Mouse (Mus musculus): Measurements from ENCODE around the gene Atoh8.
A peak's percentile ranks its signal among the peaks of the same experiment; 100 is the strongest.

Gene Atoh8

DNA sequence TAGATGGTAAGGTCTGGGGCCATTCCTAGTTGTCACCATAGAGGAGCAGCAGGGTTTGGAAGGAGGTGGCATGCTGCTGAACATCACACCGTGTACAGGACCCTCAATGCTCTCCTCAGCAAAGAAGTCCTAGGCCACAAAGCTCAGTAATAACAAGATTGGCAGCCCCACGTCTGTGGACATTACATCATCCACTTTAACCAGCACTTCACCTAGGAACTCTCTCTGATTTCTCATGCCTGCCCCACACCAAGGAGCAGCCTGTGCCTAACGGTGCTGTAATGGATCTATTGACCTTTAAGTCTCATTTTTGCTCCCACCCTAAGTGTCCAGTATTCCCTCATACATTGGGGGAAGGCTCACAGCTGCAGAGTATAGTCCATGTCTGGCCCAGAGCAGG lies 9.7 kb downstream of the Atoh8 start:
- DNase-seq, result no peak

DNA sequence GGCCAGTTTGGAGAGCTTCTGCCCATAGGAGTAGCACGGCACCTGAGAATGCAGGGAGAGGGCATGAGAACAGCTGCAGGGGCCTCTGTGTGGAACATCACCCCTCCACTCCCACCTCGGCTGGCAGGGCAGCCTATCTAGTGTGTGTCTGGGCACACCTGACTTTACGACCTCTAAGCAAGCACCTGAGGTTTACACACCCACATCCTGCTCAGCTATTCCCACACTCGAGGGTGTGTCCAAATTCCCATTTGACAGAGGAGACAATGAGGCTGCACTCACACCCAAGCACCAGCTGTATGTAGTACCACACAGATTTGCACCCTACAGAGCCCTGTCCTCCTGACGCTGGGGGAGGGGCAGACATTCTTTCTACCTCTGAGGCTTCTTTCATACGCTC lies 11.5 kb downstream of the Atoh8 start:
- DNase-seq, result no peak

GRCm38 (mm10) chr6:72222876-72223275 lies 12.5 kb downstream of the Atoh8 start:
- DNase-seq, result no peak

GRCm38 (mm10) chr6:72222271-72222724 lies 13.1 kb downstream of the Atoh8 start:
- DNase-seq, result no peak

DNA sequence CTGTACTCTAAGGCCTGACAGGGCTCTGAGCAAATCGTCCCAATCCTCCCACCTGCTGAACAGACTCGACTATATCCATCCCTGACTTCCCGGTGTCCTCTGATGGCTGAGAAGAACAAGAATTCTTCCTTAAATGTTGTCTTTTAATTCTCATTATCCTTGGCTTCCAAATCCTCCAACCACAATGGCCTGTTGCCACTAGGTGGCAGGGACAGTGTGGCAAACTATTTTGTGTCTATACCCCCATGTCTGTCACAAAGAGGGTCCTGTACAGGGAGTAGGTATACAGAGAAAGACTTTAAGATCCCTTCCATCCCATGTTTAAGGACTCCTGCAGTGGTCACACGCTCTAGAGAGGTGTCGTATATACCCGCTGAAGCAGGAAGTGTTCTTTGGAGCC lies 14.1 kb downstream of the Atoh8 start:
- DNase-seq, result no peak

DNA sequence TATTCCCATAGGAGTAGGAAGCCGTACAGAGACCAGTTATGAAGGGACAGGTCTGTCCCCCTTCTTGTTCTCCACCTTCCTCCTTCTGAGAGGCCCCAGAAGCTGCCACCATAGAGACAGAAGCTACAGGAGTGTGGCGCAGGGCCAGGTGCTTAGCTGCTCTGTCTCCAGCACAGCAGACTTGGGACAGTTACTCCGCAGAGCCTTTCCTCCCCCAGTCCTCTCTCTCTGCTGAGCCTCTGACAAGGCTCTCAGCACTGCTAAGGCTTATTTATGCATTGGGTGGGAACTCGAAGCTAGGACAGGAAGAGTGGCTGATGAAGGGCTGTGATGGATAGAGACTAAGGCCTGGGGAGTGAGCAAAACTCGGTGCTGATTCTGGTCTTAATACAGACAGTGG lies 15.8 kb downstream of the Atoh8 start:
- no peak for DNase-seq

- DNase-seq, result no peak
Observed at GRCm38 (mm10) chr6:72218281-72218680, 17.1 kb downstream of the Atoh8 start.

GRCm38 (mm10) chr6:72217415-72217784 lies 18.0 kb downstream of the Atoh8 start:
- no peak for DNase-seq

DNA sequence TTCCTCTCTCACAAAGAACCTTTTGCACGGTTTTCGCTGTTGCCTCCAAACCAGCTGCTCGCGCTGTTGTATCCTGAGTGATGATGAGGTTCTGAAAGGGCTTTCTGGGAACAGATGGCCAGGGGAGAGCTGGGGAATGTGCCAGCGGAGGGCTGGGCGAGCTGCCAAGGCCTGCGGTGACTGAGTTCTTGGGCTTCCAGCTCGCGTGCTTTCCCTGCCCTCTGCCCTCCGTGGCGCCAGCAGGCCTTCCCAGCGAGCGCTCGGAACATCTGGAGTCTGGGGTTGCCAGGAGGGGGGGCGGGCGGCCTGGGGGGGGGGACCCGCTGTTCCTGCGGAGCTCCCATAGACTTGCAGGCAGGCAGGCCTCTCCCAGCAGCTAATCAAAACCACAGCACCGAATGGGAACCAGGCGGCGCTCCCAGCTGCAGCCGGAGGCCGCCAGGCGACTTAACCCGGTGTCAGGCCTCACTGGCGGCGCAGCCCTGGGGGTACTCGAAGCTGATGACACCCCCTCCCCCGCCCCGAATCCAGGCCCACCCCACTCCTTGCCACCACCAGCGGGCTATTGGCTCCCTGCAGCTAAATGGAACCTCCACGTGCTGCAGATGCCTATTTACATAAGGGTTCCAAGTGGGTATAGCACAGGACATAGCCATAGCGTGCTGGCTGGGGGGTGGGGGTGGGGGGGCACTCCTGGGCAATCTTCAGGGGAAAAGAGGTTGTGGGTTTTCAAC lies 18.5 kb downstream of the Atoh8 start:
- DNase-seq, result peak; percentile 97

GRCm38 (mm10) chr6:72215582-72215981 lies 19.8 kb downstream of the Atoh8 start:
- DNase-seq, result peak in 1 of 2 experiments; percentile 34

DNA sequence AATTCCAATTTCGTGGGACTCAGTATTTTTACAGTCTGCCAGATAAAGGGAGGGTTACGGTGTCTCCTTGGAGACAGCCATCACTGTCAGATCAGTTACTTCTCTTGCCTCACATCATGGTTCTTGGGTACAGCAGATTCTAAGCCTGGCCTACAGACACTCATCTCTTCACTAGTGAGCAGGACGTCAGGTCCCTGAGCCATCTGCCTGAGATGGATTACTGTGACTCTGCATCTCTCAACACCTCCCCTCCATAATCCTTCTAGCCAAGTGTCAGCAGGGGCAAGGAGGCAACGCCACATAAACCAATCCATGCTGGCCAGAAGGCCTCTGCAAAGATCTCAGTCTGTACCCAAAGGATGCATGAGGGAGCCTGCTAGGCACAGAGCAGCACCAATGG lies 24.0 kb downstream of the Atoh8 start:
- DNase-seq, result no peak

- peak; percentile 24 to 38 for DNase-seq
Observed at GRCm38 (mm10) chr6:72210823-72211222, 24.6 kb downstream of the Atoh8 start.

- DNase-seq, result no peak
Observed at GRCm38 (mm10) chr6:72209738-72210137, 25.6 kb downstream of the Atoh8 start.

DNA sequence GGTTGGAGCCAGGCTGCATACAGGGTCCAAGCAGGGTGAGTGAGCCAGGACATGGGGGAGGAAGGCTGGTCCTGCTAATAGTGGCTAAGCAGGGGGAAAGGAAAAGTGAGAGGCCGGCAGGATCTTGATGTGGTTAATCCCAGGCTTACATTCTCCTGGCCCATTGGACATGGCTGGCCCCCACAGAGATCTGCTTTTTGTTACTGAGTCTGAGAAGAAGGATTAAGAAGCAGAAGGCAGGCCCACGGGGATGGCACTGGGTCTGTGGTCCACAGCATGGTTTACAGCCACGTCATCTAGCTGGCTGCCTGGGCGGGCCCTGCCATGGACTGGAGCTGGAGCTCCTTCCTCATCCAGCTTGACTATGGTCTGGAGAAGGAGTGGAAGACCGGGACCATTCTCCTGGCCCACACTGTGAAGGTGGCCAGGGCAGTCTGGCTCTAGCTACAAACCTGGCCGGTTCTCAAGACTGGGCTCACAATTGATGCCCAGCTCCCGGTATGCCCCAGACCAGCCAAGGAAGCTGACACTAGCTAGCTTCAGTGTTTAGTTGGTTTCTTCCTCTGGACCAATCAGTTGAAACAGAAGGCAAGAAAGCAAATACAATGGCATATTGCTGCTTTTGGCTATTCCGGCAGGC lies 26.9 kb downstream of the Atoh8 start:
- DNase-seq, result no peak

DNA sequence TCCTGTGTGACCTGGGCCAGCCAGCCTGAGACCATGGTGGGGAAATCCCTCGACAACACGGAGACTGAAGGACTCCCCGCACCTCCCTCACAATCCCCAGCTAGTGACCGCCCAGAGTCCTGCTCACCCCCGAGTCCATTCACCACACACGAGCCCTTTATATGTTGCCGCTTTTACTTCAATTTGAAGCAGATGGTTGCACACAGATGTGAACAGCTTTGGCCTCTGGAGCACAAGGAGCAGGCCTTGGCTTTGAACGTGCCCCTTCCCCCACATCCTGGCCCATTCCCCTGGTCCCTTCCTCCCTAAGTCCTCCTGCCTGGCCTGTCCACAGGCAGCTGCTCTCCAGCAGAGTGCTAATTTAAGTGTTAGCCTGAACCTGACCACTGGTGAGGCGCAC lies 29.4 kb downstream of the Atoh8 start:
- DNase-seq, result no peak

GRCm38 (mm10) chr6:72204858-72205257 lies 30.5 kb downstream of the Atoh8 start:
- no peak for DNase-seq

- DNase-seq, result no peak
Observed at GRCm38 (mm10) chr6:72203279-72203678, 32.1 kb downstream of the Atoh8 start.

DNA sequence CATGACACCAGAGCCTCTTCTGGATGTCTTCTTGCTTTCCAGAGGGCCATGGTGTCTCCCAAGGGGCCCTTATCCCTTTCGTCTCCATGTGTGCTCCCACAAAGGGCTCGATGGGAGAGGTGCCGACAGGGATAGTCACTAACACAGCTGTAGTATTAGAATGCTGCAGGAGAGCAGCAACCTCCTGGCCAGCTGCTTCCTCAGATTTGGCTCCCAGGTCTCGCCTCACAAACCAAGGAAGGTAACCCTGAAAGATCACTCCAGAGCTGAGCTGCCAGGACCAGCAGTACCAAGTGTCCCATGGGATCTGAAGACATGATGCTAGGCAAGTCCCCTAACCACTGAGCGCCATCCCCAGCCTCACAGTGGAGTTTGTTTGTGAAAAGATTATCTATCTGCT lies 32.6 kb downstream of the Atoh8 start:
- no peak for DNase-seq

GRCm38 (mm10) chr6:72200595-72201256 lies 34.7 kb downstream of the Atoh8 start:
- peak; percentile 46 to 52 for DNase-seq

DNA sequence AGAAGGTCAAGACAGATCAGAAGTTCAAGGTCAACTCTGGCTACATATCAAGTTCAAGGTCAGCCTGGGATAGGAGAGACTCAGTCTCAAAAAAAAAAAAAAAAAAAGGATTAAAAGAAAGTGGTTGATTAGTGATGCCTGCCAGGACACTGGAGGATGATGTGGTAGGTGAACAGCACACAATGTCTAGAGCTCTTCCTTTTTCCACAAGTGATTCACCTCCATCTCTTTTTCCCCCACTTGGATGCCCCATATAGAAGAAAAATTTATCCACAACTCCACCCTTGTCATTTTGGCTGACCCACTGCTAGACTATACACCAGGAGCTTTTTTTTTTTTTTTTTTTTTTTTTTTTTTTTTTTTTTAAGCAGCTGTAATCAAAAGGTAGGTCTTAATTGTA lies 37.9 kb downstream of the Atoh8 start:
- no peak for DNase-seq

DNA sequence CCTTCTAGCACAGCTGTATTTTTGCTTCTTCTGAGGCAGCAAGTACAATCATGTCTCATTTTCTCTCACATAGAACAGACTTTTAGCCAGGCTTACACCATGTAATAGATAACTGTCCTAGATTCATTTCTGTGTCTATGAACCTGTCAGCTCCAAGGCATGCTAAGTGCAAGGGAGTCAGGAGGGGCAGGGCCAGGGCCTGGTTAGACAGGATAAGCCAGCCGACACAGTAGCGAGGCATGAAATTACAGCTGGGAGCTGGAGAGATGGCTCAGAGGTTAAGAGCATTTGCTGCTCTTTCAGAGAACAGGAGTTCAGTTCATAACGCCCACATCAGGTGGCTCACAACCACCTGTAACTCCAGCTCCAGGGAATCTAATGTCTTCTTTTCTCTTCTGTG lies 38.7 kb downstream of the Atoh8 start:
- no peak for DNase-seq

DNA sequence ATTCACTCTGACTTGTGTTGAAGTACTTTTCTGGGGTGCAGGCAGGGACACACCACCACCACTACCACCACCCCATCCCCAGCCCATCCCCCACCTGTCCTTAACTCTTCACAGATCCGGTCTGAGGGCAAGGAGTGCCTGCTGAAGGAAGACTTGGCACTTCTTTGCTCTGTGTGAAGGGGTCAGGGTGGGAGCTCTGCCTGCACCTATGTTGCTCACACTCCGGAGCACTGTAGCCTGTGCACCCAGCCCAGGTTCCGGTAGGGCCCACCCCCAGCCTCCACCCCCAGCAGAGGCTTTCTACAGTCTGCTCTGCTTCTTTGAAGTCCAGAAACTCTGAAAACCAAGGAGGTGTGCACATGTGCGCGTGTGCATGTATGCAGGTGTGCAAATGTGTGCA lies 44.8 kb downstream of the Atoh8 start:
- no peak for DNase-seq

DNA sequence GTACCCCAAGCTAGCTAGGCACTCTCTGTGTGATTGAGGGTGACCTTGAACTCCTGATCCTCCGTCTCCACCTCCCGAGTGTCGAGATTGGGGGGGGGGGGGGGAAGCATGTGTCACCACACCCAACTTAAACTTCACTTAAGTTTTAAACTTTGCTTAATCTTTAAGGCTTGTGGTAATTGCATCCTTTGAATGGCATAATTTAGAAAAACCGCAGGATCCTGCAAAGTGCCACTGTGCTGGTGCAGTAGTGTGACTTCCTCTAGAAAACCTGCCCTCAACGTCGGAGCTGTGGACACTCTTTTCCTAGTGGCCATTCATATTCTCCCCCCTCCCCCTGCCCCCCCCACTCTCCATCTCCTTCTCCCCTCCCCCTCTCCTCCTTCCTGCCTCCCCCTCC lies 45.3 kb downstream of the Atoh8 start:
- DNase-seq, result no peak
